Mouse (Mus musculus): ENCODE measurements at regions not wholly inside any gene's neighbourhood (a gene's known extent, or its start where the extent isn't known, plus 50 kb on each side); places are given as distances from the start of the nearest gene placed in this dataset.

- no peak for DNase-seq (ENCODE audit: low spot score)
Observed at GRCm38 (mm10) chr1:163190841-163191240, 105.4 kb upstream of the Mroh9 start.

- no peak for DNase-seq (ENCODE audit: low spot score)
Observed at GRCm38 (mm10) chr1:163181851-163182250, 96.4 kb upstream of the Mroh9 start.

GRCm38 (mm10) chr1:163177011-163177410 lies 91.5 kb upstream of the Mroh9 start:
- DNase-seq (ENCODE audit: low spot score): no peak

GRCm38 (mm10) chr1:163167051-163167450 lies 81.6 kb upstream of the Mroh9 start:
- DNase-seq (ENCODE audit: low spot score): peak; percentile 66

- no peak for DNase-seq (ENCODE audit: low spot score)
Observed at GRCm38 (mm10) chr1:163163636-163164035, 78.2 kb upstream of the Mroh9 start.

GRCm38 (mm10) chr1:163159911-163160310 lies 74.4 kb upstream of the Mroh9 start:
- no peak for DNase-seq (ENCODE audit: low spot score)

- DNase-seq (ENCODE audit: low spot score): no peak
Observed at GRCm38 (mm10) chr1:163158491-163158890, 73.0 kb upstream of the Mroh9 start.

GRCm38 (mm10) chr1:163150203-163150855 lies 64.9 kb upstream of the Mroh9 start:
- peak; percentile 85 for DNase-seq (ENCODE audit: low spot score)

GRCm38 (mm10) chr1:163146641-163147040 lies 61.2 kb upstream of the Mroh9 start:
- peak; percentile 29 for DNase-seq (ENCODE audit: low spot score)

- no peak for DNase-seq (ENCODE audit: low spot score)
Observed at GRCm38 (mm10) chr1:163143113-163143512, 57.6 kb upstream of the Mroh9 start.

- no peak for DNase-seq (ENCODE audit: low spot score)
Observed at GRCm38 (mm10) chr1:163141471-163141870, 56.0 kb upstream of the Mroh9 start.

GRCm38 (mm10) chr1:163138179-163138578 lies 52.7 kb upstream of the Mroh9 start:
- no peak for DNase-seq (ENCODE audit: low spot score)
